Mouse (Mus musculus): ENCODE measurements around the gene Prelp. TPM values are rescaled to one million over a fixed set of nuclear protein-coding genes. Genes with fewer than 3 reads are reported as not detected.

Prelp gene
- polyA plus RNA-seq, 1 experiment from 2014 or later, result 4.4 TPM

DNA sequence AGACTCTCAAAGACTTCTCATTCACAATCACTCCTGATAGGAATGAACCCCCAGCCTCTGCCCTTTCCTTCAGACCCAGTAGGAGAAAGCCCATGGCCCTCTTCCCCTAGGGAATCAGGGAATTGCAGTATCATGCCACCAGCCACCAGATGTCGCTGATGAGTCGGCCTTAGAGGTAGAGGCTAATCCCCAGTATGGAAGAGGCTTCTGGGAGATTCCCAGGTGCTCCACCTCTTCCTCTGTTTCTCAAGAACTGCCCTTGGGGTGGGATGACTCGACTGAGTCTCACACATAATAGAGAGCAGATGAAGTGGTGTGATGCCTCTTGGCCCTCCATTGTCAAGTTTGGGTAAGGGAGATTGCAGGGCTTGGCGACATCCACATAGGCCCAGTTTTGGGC lies 9.8 kb downstream of the Prelp start:
- Histone ChIP-seq H3K27ac (ENCODE audit: low read length) (no peak overlapping the region), H3K27me3 (ENCODE audit: control insufficient read depth, insufficient read depth, low read length) (peaks cover 6% of the 10 kb centered on the region; the same call in 1 of the 2 replicates), H3K9me3 (replicated peaks; ENCODE audit: control insufficient read depth, low read length) (no peaks in the 10 kb centered on the region), H3K4me2 (ENCODE audit: low read depth, low read length) (no peak overlapping the region), H3K4me3 (ENCODE audit: low read length) (no peak overlapping the region), H3K4me1 (ENCODE audit: control insufficient read depth, insufficient read depth, low read length) (peaks cover 26% of the 10 kb centered on the region), H3K36me3 (ENCODE audit: control insufficient read depth, insufficient read depth) (no peaks in the 10 kb centered on the region), H3K9ac (ENCODE audit: low read length) (no peak overlapping the region)
- 25% methylated on average over 4 of the region's 4 CpGs for WGBS
- no peak for ATAC-seq (replicated peaks; ENCODE audit: extremely low read depth, insufficient read depth, low FRiP score)

- ATAC-seq (replicated peaks; ENCODE audit: extremely low read depth, insufficient read depth, low FRiP score), result no peak
- Histone ChIP-seq H3K27ac (ENCODE audit: low read length) (no peak overlapping the region), H3K9ac (ENCODE audit: low read length) (no peak overlapping the region), H3K4me1 (ENCODE audit: control insufficient read depth, insufficient read depth, low read length) (peaks cover 22% of the 10 kb centered on the region), H3K9me3 (replicated peaks; ENCODE audit: control insufficient read depth, low read length) (no peaks in the 10 kb centered on the region), H3K4me2 (ENCODE audit: low read depth, low read length) (no peak overlapping the region), H3K36me3 (ENCODE audit: control insufficient read depth, insufficient read depth) (no peaks in the 10 kb centered on the region), H3K4me3 (ENCODE audit: low read length) (no peak overlapping the region), H3K27me3 (ENCODE audit: control insufficient read depth, insufficient read depth, low read length) (peaks cover 6% of the 10 kb centered on the region; the same call in 1 of the 2 replicates)
- 65% methylated on average over 4 of the region's 4 CpGs for WGBS
These were observed 10.2 kb downstream of the Prelp start for GRCm38 (mm10) chr1:133911008-133911407.

GRCm38 (mm10) chr1:133910108-133910507 lies 11.1 kb downstream of the Prelp start:
- no peaks in the 10 kb centered on the region for H3K36me3 ChIP-seq (ENCODE audit: control insufficient read depth, insufficient read depth)
- no peak overlapping the region for H3K9ac ChIP-seq (ENCODE audit: low read length)
- H3K27me3 ChIP-seq (ENCODE audit: control insufficient read depth, insufficient read depth, low read length), result peaks cover 6% of the 10 kb centered on the region; the same call in 1 of the 2 replicates
- no peak overlapping the region for H3K27ac ChIP-seq (ENCODE audit: low read length)
- H3K4me3 ChIP-seq (ENCODE audit: low read length), result no peak overlapping the region
- no peaks in the 10 kb centered on the region for H3K9me3 ChIP-seq (replicated peaks; ENCODE audit: control insufficient read depth, low read length)
- 67% methylated on average over 7 of the region's 7 CpGs for WGBS
- peaks cover 15% of the 10 kb centered on the region for H3K4me1 ChIP-seq (ENCODE audit: control insufficient read depth, insufficient read depth, low read length)
- no peak overlapping the region for H3K4me2 ChIP-seq (ENCODE audit: low read depth, low read length)
- ATAC-seq (replicated peaks; ENCODE audit: extremely low read depth, insufficient read depth, low FRiP score), result no peak

GRCm38 (mm10) chr1:133908659-133909575 lies 12.3 kb downstream of the Prelp start:
- Histone ChIP-seq H3K9ac (ENCODE audit: low read length) (peak overlapping the region; percentile 76), H3K4me3 (ENCODE audit: low read length) (peak overlapping the region; percentile 55), H3K4me2 (ENCODE audit: low read depth, low read length) (peak overlapping the region; percentile 98), H3K27me3 (ENCODE audit: control insufficient read depth, insufficient read depth, low read length) (peaks cover 6% of the 10 kb centered on the region; the same call in 1 of the 2 replicates), H3K36me3 (ENCODE audit: control insufficient read depth, insufficient read depth) (no peaks in the 10 kb centered on the region), H3K9me3 (replicated peaks; ENCODE audit: control insufficient read depth, low read length) (no peaks in the 10 kb centered on the region), H3K27ac (ENCODE audit: low read length) (peak overlapping the region; percentile 66), H3K4me1 (ENCODE audit: control insufficient read depth, insufficient read depth, low read length) (peaks cover 15% of the 10 kb centered on the region)
- 12% methylated on average over 27 of the region's 27 CpGs for WGBS
- peak; percentile 12 for ATAC-seq (replicated peaks; ENCODE audit: extremely low read depth, insufficient read depth, low FRiP score)

DNA sequence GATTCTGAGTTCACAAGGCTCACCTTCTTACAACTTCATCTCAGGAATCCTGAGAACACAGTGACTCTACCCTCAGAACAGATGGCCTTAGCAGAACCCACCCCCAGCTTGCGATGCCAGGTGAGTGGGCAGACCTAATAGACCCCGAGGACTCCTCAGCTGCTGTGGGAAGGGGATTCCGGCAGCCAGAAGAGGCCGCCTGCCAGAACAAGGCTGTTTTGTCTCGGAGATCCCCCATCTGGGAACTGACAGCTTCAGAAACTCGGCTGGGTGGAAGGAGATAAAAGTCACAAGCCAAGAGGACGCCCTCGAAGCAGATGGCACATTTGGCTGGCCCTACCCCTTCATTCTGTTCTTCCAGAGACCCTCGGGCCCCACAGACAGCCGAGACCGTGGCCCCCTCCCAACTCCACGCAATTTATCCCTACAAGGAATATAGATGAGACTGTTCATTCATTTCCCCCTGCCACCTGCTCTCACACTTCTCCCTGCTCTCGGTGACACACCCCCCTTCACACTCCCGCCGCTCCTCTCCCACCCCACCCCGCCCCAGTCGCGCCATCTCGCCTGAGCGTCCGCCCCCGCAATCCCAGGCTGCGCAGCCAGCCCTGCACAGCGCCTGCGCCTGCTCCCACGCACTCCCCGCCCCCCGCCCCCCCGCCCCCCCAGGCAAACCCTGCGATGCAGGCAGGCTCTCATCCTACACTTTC lies 13.1 kb downstream of the Prelp start, which contains the start of gene Optc:
Gene Optc (minus strand): TSS at position 51 of the 710 bp plus-strand sequence.
- Histone ChIP-seq H3K4me3 (ENCODE audit: low read length) (peak within 1 kb of the TSS; percentile 55), H3K27me3 (ENCODE audit: control insufficient read depth, insufficient read depth, low read length) (peaks cover 6% of the 10 kb centered on the region; the same call in 1 of the 2 replicates), H3K9me3 (replicated peaks; ENCODE audit: control insufficient read depth, low read length) (no peaks in the 10 kb centered on the region), H3K36me3 (ENCODE audit: control insufficient read depth, insufficient read depth) (no peaks in the 10 kb centered on the region), H3K27ac (ENCODE audit: low read length) (peak within 1 kb of the TSS; percentile 66), H3K4me1 (ENCODE audit: control insufficient read depth, insufficient read depth, low read length) (peaks cover 15% of the 10 kb centered on the region), H3K9ac (ENCODE audit: low read length) (peak within 1 kb of the TSS; percentile 76), H3K4me2 (ENCODE audit: low read depth, low read length) (peak within 1 kb of the TSS; percentile 98)
- 5% methylated on average over 30 of the region's 30 CpGs for WGBS
- peak; percentile 65 for ATAC-seq (replicated peaks; ENCODE audit: extremely low read depth, insufficient read depth, low FRiP score)

DNA sequence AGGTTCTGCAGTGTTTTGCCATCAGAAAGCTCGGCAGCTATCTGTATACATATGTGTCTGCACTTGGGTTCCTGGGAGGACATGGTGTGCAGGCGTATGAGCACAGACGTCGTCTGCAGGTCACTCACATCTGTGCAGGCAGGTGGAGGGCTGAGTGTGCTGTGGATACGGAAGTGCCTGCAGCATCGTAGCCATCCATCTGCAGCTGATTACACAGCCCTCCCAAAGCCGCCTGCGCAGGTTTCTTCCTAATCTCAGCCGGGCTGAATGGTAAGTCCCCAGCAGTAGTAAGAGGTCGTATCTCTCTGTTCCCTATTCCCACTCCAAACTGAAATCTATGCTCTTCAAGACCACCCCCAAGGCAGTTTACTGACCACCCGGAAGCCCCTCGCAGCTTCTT lies 14.8 kb downstream of the Prelp start:
- Histone ChIP-seq H3K4me1 (ENCODE audit: control insufficient read depth, insufficient read depth, low read length) (peaks cover 15% of the 10 kb centered on the region), H3K9me3 (replicated peaks; ENCODE audit: control insufficient read depth, low read length) (no peaks in the 10 kb centered on the region), H3K36me3 (ENCODE audit: control insufficient read depth, insufficient read depth) (no peaks in the 10 kb centered on the region), H3K27me3 (ENCODE audit: control insufficient read depth, insufficient read depth, low read length) (peaks cover 6% of the 10 kb centered on the region; the same call in 1 of the 2 replicates), H3K4me2 (ENCODE audit: low read depth, low read length) (no peak overlapping the region), H3K4me3 (ENCODE audit: low read length) (no peak overlapping the region), H3K9ac (ENCODE audit: low read length) (no peak overlapping the region), H3K27ac (ENCODE audit: low read length) (no peak overlapping the region)
- no peak for ATAC-seq (replicated peaks; ENCODE audit: extremely low read depth, insufficient read depth, low FRiP score)
- WGBS, result 54% methylated on average over 12 of the region's 12 CpGs

GRCm38 (mm10) chr1:133900825-133901224 lies 20.4 kb downstream of the Prelp start:
- Histone ChIP-seq H3K4me1 (ENCODE audit: control insufficient read depth, insufficient read depth, low read length) (peaks cover 8% of the 10 kb centered on the region), H3K27ac (ENCODE audit: low read length) (no peak overlapping the region), H3K9me3 (replicated peaks; ENCODE audit: control insufficient read depth, low read length) (no peaks in the 10 kb centered on the region), H3K9ac (ENCODE audit: low read length) (no peak overlapping the region), H3K4me2 (ENCODE audit: low read depth, low read length) (no peak overlapping the region), H3K36me3 (ENCODE audit: control insufficient read depth, insufficient read depth) (no peaks in the 10 kb centered on the region), H3K27me3 (ENCODE audit: control insufficient read depth, insufficient read depth, low read length) (no peaks in the 10 kb centered on the region), H3K4me3 (ENCODE audit: low read length) (no peak overlapping the region)
- 82% methylated on average over 9 of the region's 9 CpGs for WGBS
- no peak for ATAC-seq (replicated peaks; ENCODE audit: extremely low read depth, insufficient read depth, low FRiP score)

DNA sequence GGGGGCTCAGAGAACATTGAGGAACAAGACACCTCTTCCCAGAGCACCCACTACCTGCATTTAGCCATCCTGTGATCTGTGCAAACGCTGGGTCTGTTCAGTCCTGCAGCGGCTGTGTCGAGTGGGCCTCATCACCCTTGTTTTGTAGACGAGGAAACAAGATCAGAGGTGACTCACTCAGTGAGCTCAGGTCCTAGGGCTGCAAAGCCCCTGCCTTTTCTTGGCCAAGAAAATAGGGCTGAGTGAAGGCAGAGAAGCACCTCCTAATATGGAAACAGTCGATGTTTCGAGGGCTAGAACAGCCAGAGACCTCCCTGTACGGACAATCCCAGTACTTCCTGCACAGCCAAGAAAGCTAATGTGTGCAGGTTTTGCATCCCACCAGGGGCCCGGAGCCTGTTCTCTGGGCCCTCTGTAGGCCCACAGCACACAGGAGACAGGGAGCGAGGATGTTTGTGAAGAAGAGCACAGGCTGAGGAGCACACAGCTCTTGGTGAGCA lies 22.1 kb downstream of the Prelp start:
- 45% methylated on average over 9 of the region's 9 CpGs for WGBS
- Histone ChIP-seq H3K4me3 (ENCODE audit: low read length) (no peak overlapping the region), H3K9ac (ENCODE audit: low read length) (peak overlapping the region; percentile 27; the same call in 1 of the 2 replicates), H3K9me3 (replicated peaks; ENCODE audit: control insufficient read depth, low read length) (no peaks in the 10 kb centered on the region), H3K27ac (ENCODE audit: low read length) (no peak overlapping the region), H3K4me2 (ENCODE audit: low read depth, low read length) (no peak overlapping the region), H3K36me3 (ENCODE audit: control insufficient read depth, insufficient read depth) (no peaks in the 10 kb centered on the region), H3K27me3 (ENCODE audit: control insufficient read depth, insufficient read depth, low read length) (no peaks in the 10 kb centered on the region), H3K4me1 (ENCODE audit: control insufficient read depth, insufficient read depth, low read length) (peaks cover 16% of the 10 kb centered on the region)
- no peak for ATAC-seq (replicated peaks; ENCODE audit: extremely low read depth, insufficient read depth, low FRiP score)
